Mouse (Mus musculus) hindbrain, embryonic 16.5 days (tissue): ENCODE data around the gene Dpp7. TPM values are rescaled to one million over a fixed set of nuclear protein-coding genes. Genes with fewer than 3 reads are reported as not detected.

Experiments used
- ATAC-seq: fragments of 200-750 bp; cut with Nextera tagmentation; 2 replicates; pipeline ENCODE4 v1.8.0; 2017; ENCODE audit warnings: moderate TSS enrichment, moderate library complexity
- H3K27ac ChIP-seq: fragments of 300-500 bp; sonication (generic); 2 replicates; pipeline ENCODE4 v1.5.1; 2014; ENCODE audit warnings: low read depth, mild to moderate bottlenecking, control low read depth, low read length, moderate library complexity
- H3K27me3 ChIP-seq: fragments of 300-500 bp; sonication (generic); replicated peaks from 2 replicates; pipeline ENCODE4 v1.6.1; 2014; ENCODE audit warnings: low read length; ENCODE audit not compliant: control insufficient read depth, insufficient read depth
- H3K36me3 ChIP-seq: fragments of 300-500 bp; sonication (generic); 2 replicates; pipeline ENCODE4 v1.6.1; 2014; ENCODE audit warnings: mild to moderate bottlenecking, low read length, moderate library complexity, mixed read lengths; ENCODE audit not compliant: control insufficient read depth, insufficient read depth
- H3K4me1 ChIP-seq: fragments of 300-500 bp; sonication (generic); 2 replicates; pipeline ENCODE4 v1.6.1; 2014; ENCODE audit warnings: low read depth, low read length; ENCODE audit not compliant: control insufficient read depth, insufficient read depth
- H3K4me2 ChIP-seq: fragments of 300-500 bp; sonication (generic); 2 replicates; pipeline ENCODE4 v1.6.1; 2014; ENCODE audit warnings: mild to moderate bottlenecking, low read length, control low read depth, moderate library complexity
- H3K4me3 ChIP-seq: fragments of 300-500 bp; sonication (generic); 2 replicates; pipeline ENCODE4 v1.5.1; 2014; ENCODE audit warnings: mild to moderate bottlenecking, low read length, control low read depth, moderate library complexity
- H3K9ac ChIP-seq: fragments of 300-500 bp; sonication (generic); 2 replicates; pipeline ENCODE4 v1.6.1; 2014; ENCODE audit warnings: low read depth, mild to moderate bottlenecking, control low read depth, low read length, moderate library complexity
- H3K9me3 ChIP-seq: fragments of 300-500 bp; sonication (generic); 2 replicates; pipeline ENCODE4 v1.6.1; 2014; ENCODE audit warnings: mild to moderate bottlenecking, low read length, moderate library complexity; ENCODE audit not compliant: control insufficient read depth
- WGBS: fragments of 180-500 bp; shearing (Covaris S2); extraction: QIAGEN DNeasy Blood & Tissue Kit; methylation state at CpG from one replicate; pipeline ENCODE4 v1.1.7; 2014; 5-methylcytosine and 5-hydroxymethylcytosine counted together
- polyA plus RNA-seq: library from polyadenylated mRNA; unstranded; fragments of >200 nt; fragmentation: Nextera tagmentation; extraction: Ambion mirVana; gene quantifications from 2 replicates; pipeline ENCODE4 v1.2.1, GENCODE M21; 2015

The Dpp7 gene
- polyA plus RNA-seq, 1 experiment from 2014 or later: 27.8 TPM

GRCm38 (mm10) chr2:25304657-25305541 is 51.3 kb downstream of the Dpp7 start:
- peaks cover 9% of the 10 kb centered on the region for H3K27me3 ChIP-seq
- 5% methylated on average over 40 of the region's 45 CpGs for WGBS
- H3K36me3 ChIP-seq: peaks cover 16% of the 10 kb centered on the region

GRCm38 (mm10) chr2:25303931-25304656 is 52.1 kb downstream of the Dpp7 start:
- WGBS: 63% methylated on average over 7 of the region's 7 CpGs
- Histone ChIP-seq H3K27me3 (peaks cover 7% of the 10 kb centered on the region; the same call in 1 of the 2 replicates), H3K4me1 (peaks cover 12% of the 10 kb centered on the region), H3K36me3 (peaks cover 14% of the 10 kb centered on the region), H3K27ac (no peak overlapping the region), H3K9ac (no peak overlapping the region), H3K9me3 (no peaks in the 10 kb centered on the region), H3K4me2 (peak overlapping the region; percentile 69), H3K4me3 (peak overlapping the region; percentile 43; the same call in 1 of the 2 replicates)
- 0 out of 2 replicates have a peak, but pooled peaks have one; percentile 15 for ATAC-seq

More at GRCm38 (mm10) chr2:25304657-25305541, 51.3 kb downstream of the Dpp7 start:
- H3K4me2 ChIP-seq: peak overlapping the region; percentile 69
- peaks cover 12% of the 10 kb centered on the region for H3K4me1 ChIP-seq
- ATAC-seq: peak; percentile 80
- peak overlapping the region; percentile 55 for H3K27ac ChIP-seq
- H3K9ac ChIP-seq: peak overlapping the region; percentile 66
- H3K4me3 ChIP-seq: peak overlapping the region; percentile 43
- no peaks in the 10 kb centered on the region for H3K9me3 ChIP-seq

- H3K9ac ChIP-seq: no peak overlapping the region
- H3K9me3 ChIP-seq: no peaks in the 10 kb centered on the region
- ATAC-seq: no peak
- no peak overlapping the region for H3K4me2 ChIP-seq
- H3K36me3 ChIP-seq: peaks cover 8% of the 10 kb centered on the region
- peaks cover 12% of the 10 kb centered on the region for H3K4me1 ChIP-seq
- no peak overlapping the region for H3K27ac ChIP-seq
- no peak overlapping the region for H3K4me3 ChIP-seq
- WGBS: 70% methylated on average over 3 of the region's 3 CpGs
- H3K27me3 ChIP-seq: peaks cover 4% of the 10 kb centered on the region; the same call in 1 of the 2 replicates
Observed at GRCm38 (mm10) chr2:25303452-25303851, 52.7 kb downstream of the Dpp7 start.

Other genes with a start within 250 kb of the Dpp7 start
- gene Nrarp, start 175.6 kb downstream of the Dpp7 start, polyA plus RNA-seq: 13.6 and 16.3 TPM in 2 replicates
- gene Tor4a, start 159.5 kb downstream of the Dpp7 start, polyA plus RNA-seq: 2.1 and 2.3 TPM in 2 replicates
- gene Nelfb, start 144.9 kb downstream of the Dpp7 start, polyA plus RNA-seq: 105 and 112 TPM in 2 replicates
- not detected in 2 replicates for gene Stpg3, start 141.7 kb downstream of the Dpp7 start, polyA plus RNA-seq
- 0.39 and 1.0 TPM in 2 replicates for gene Fam166a, start 137.6 kb downstream of the Dpp7 start, polyA plus RNA-seq
- gene Tubb4b, start 131.7 kb downstream of the Dpp7 start, polyA plus RNA-seq: 486 and 553 TPM in 2 replicates
- gene Slc34a3, start 122.0 kb downstream of the Dpp7 start, polyA plus RNA-seq: not detected in 2 replicates
- not detected in 2 replicates for gene Rnf224, start 119.6 kb downstream of the Dpp7 start, polyA plus RNA-seq
- gene Rnf208, start 114.1 kb downstream of the Dpp7 start, polyA plus RNA-seq: 166 and 207 TPM in 2 replicates
- 0.24 TPM in 1 of 2 replicates, not detected in the other for gene Cysrt1, start 113.9 kb downstream of the Dpp7 start, polyA plus RNA-seq
- 4.2 and 5.1 TPM in 2 replicates for gene AL732309.1, start 109.5 kb downstream of the Dpp7 start, polyA plus RNA-seq
- gene Tmem203, start 100.9 kb downstream of the Dpp7 start, polyA plus RNA-seq: 15.8 and 16.6 TPM in 2 replicates
- gene Tprn, start 93.7 kb downstream of the Dpp7 start, polyA plus RNA-seq: 20.3 TPM in 2 replicates
- 181 and 183 TPM in 2 replicates for gene Ssna1, start 83.9 kb downstream of the Dpp7 start, polyA plus RNA-seq
- 137 and 147 TPM in 2 replicates for gene Anapc2, start 83.9 kb downstream of the Dpp7 start, polyA plus RNA-seq
- gene Tmem210, start 68.2 kb downstream of the Dpp7 start, polyA plus RNA-seq: not detected in 2 replicates
- gene Lrrc26, start 66.4 kb downstream of the Dpp7 start, polyA plus RNA-seq: 0.12 and 0.13 TPM in 2 replicates
- gene Grin1, start 37.2 kb downstream of the Dpp7 start, polyA plus RNA-seq: 56.9 and 65.8 TPM in 2 replicates
- 41.6 and 48.3 TPM in 2 replicates for gene Man1b1, start 24.0 kb downstream of the Dpp7 start, polyA plus RNA-seq
- gene Uap1l1, start 9.3 kb upstream of the Dpp7 start, polyA plus RNA-seq: 8.8 and 10.9 TPM in 2 replicates
- 15.7 and 17.2 TPM in 2 replicates for gene Sapcd2, start 16.0 kb upstream of the Dpp7 start, polyA plus RNA-seq
- 6.7 and 7.4 TPM in 2 replicates for gene Entpd2, start 39.5 kb upstream of the Dpp7 start, polyA plus RNA-seq
- gene Npdc1, start 43.0 kb upstream of the Dpp7 start, polyA plus RNA-seq: 481 and 505 TPM in 2 replicates
- 0.19 and 0.23 TPM in 2 replicates for gene Fut7, start 66.9 kb upstream of the Dpp7 start, polyA plus RNA-seq
- 13.5 and 15.5 TPM in 2 replicates for gene Abca2, start 72.3 kb upstream of the Dpp7 start, polyA plus RNA-seq
- 3.4 and 4.1 TPM in 2 replicates for gene Clic3, start 100.5 kb upstream of the Dpp7 start, polyA plus RNA-seq
- 117 and 134 TPM in 2 replicates for gene Paxx, start 104.7 kb upstream of the Dpp7 start, polyA plus RNA-seq
- gene Ptgds, start 113.7 kb upstream of the Dpp7 start, polyA plus RNA-seq: 904 and 1,173 TPM in 2 replicates
- not detected in 2 replicates for gene Lcn12, start 137.6 kb upstream of the Dpp7 start, polyA plus RNA-seq
- 136 and 153 TPM in 2 replicates for gene Fbxw5, start 144.4 kb upstream of the Dpp7 start, polyA plus RNA-seq
- 6.1 and 6.6 TPM in 2 replicates for gene C8g, start 145.4 kb upstream of the Dpp7 start, polyA plus RNA-seq
- gene Traf2, start 190.6 kb upstream of the Dpp7 start, polyA plus RNA-seq: 16.8 and 17.8 TPM in 2 replicates
- gene Edf1, start 201.5 kb upstream of the Dpp7 start, polyA plus RNA-seq: 384 and 413 TPM in 2 replicates
- gene Mamdc4, start 218.5 kb upstream of the Dpp7 start, polyA plus RNA-seq: 1.8 and 3.7 TPM in 2 replicates
- gene Phpt1, start 218.9 kb upstream of the Dpp7 start, polyA plus RNA-seq: 164 and 178 TPM in 2 replicates
- gene Ajm1, start 225.4 kb upstream of the Dpp7 start, polyA plus RNA-seq: 12.0 and 15.1 TPM in 2 replicates